Mouse (Mus musculus): ENCODE results near the gene Vmn1r219. TPM values are rescaled to one million over a fixed set of nuclear protein-coding genes. Genes with fewer than 3 reads are reported as not detected.
"Not testable (repeated sequence)": the region's sequence is repeated elsewhere in the genome, so short reads cannot be mapped to it uniquely, and the experiment has no call there.

Gene Vmn1r219
- polyA plus RNA-seq, 1 experiment from 2014 or later, result 0.03 TPM

GRCm38 (mm10) chr13:23203885-23204284, 44.8 kb downstream of the Vmn1r219 start:
- not testable (repeated sequence) for H3K27ac ChIP-seq (ENCODE audit: low read depth); H3K4me1 ChIP-seq (replicated peaks; ENCODE audit: control insufficient read depth, insufficient read depth, low read length); H3K36me3 ChIP-seq (ENCODE audit: control insufficient read depth, insufficient read depth, low read length); H3K27me3 ChIP-seq (replicated peaks; ENCODE audit: control insufficient read depth, insufficient read depth, low read length); H3K9me3 ChIP-seq (ENCODE audit: control insufficient read depth, low read length); ATAC-seq (replicated peaks; ENCODE audit: low FRiP score, low TSS enrichment, low read depth); DNase-seq (ENCODE audit: low spot score); H3K4me3 ChIP-seq (ENCODE audit: low read depth, low read length); H3K4me2 ChIP-seq (ENCODE audit: low read length); H3K9ac ChIP-seq (ENCODE audit: low read length)
- 78% methylated on average over 1 of the region's 1 CpGs for WGBS

DNA sequence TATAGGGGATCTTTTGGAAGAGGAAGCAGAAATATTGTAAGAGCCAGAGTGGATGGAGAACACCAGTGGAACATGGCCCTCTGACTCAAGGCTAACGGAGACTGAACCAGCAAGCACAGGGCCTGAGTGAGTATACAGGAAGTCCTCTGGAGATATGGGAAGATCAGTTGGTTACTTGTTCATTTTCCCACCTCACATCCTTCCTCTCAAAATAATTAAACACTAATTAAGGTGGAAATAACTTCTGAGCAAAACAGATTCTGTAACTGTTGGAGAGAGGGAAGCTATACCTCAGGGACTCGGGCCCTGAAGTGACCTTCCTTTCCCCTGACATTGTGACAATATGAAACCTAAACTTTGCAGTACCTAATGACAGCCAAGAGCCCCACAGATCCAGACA, 54.7 kb downstream of the Vmn1r219 start, which contains the start of gene Vmn1r221:
TSS of gene Vmn1r221 (plus strand) at position 301 of the 400 bp plus-strand sequence.
- H3K4me1 ChIP-seq (replicated peaks; ENCODE audit: control insufficient read depth, insufficient read depth, low read length); H3K4me3 ChIP-seq (ENCODE audit: low read depth, low read length); H3K27ac ChIP-seq (ENCODE audit: low read depth); H3K36me3 ChIP-seq (ENCODE audit: control insufficient read depth, insufficient read depth, low read length); H3K9me3 ChIP-seq (ENCODE audit: control insufficient read depth, low read length); H3K27me3 ChIP-seq (replicated peaks; ENCODE audit: control insufficient read depth, insufficient read depth, low read length); DNase-seq (ENCODE audit: low spot score); H3K4me2 ChIP-seq (ENCODE audit: low read length); ATAC-seq (replicated peaks; ENCODE audit: low FRiP score, low TSS enrichment, low read depth); H3K9ac ChIP-seq (ENCODE audit: low read length): not testable (repeated sequence)
- 89% methylated on average over 2 of the region's 2 CpGs for WGBS

Other genes starting within 250 kb of the Vmn1r219 start
- not detected in 2 replicates for gene Vmn1r213, start 151.7 kb upstream of the Vmn1r219 start, polyA plus RNA-seq (2014; fragmentation: Nextera tagmentation; extraction: Ambion mirVana)
- gene Vmn1r214, start 128.9 kb upstream of the Vmn1r219 start, polyA plus RNA-seq (2014; fragmentation: Nextera tagmentation; extraction: Ambion mirVana), result not detected in 2 replicates
- gene Vmn1r215, start 91.3 kb upstream of the Vmn1r219 start, polyA plus RNA-seq (2014; fragmentation: Nextera tagmentation; extraction: Ambion mirVana), result not detected in 2 replicates
- not detected in 2 replicates for gene Vmn1r217, start 41.1 kb upstream of the Vmn1r219 start, polyA plus RNA-seq (2014; fragmentation: Nextera tagmentation; extraction: Ambion mirVana)
- gene Vmn1r218, start 26.2 kb upstream of the Vmn1r219 start, polyA plus RNA-seq (2014; fragmentation: Nextera tagmentation; extraction: Ambion mirVana), result not detected in 2 replicates
- gene Vmn1r220, start 28.7 kb downstream of the Vmn1r219 start, polyA plus RNA-seq (2014; fragmentation: Nextera tagmentation; extraction: Ambion mirVana), result not detected in 2 replicates
- not detected in 2 replicates for gene Vmn1r221, start 54.8 kb downstream of the Vmn1r219 start, polyA plus RNA-seq (2014; fragmentation: Nextera tagmentation; extraction: Ambion mirVana)
- gene Vmn1r222, start 76.6 kb downstream of the Vmn1r219 start, polyA plus RNA-seq (2014; fragmentation: Nextera tagmentation; extraction: Ambion mirVana), result not detected in 2 replicates
- gene Vmn1r223, start 87.8 kb downstream of the Vmn1r219 start, polyA plus RNA-seq (2014; fragmentation: Nextera tagmentation; extraction: Ambion mirVana), result not detected in 2 replicates
- gene Zfp322a, start 209.9 kb downstream of the Vmn1r219 start, polyA plus RNA-seq (2014; fragmentation: Nextera tagmentation; extraction: Ambion mirVana), result 39.5 and 49.8 TPM in 2 replicates

Measured in intestine, embryonic 14.5 days (tissue).